Comparison of ENCODE assay signal across 10 mouse cellular contexts in genomic region chr16:91860471-91861125, GRCm38 (mm10).
DNase-seq lines count a peak whose midpoint lies in the region; ATAC-seq and TF ChIP-seq lines count a peak whose summit lies in the region.
"Had no signal": no experiment of that assay in that cellular context is flagged by ENCODE, and none has a peak within 500 bp of the region (broad histone marks: within the 10 kb centered on the region; RNA-seq: fewer than 3 reads in every experiment).

No protein-coding gene starts in this region.

- 75% methylated on average over 14 of the region's 14 CpGs for WGBS in forebrain, embryonic 14.5 days
- WGBS in forebrain, embryonic 11.5 days, result 75% methylated on average over 14 of the region's 14 CpGs
- 64% methylated on average over 14 of the region's 14 CpGs for WGBS in neural tube, embryonic 11.5 days
- 13% methylated on average over 14 of the region's 14 CpGs for WGBS in kidney, embryonic 15.5 days
- WGBS in stomach, postnatal 0 days, result 34% methylated on average over 14 of the region's 14 CpGs

- H3K9me3 ChIP-seq in forebrain, embryonic 14.5 days (replicated peaks; ENCODE audit: control insufficient read depth, low read length), result no peaks in the 10 kb centered on the region
- no peaks in the 10 kb centered on the region for H3K9me3 ChIP-seq in forebrain, embryonic 11.5 days (ENCODE audit: control insufficient read depth, low read length)
- H3K9me3 ChIP-seq in neural tube, embryonic 11.5 days (ENCODE audit: control insufficient read depth, low read length), result no peaks in the 10 kb centered on the region
- no peaks in the 10 kb centered on the region for H3K9me3 ChIP-seq in kidney, embryonic 15.5 days (replicated peaks)
- H3K9me3 ChIP-seq in stomach, postnatal 0 days (ENCODE audit: control insufficient read depth, low read length), result no peaks in the 10 kb centered on the region

- H3K36me3 ChIP-seq in forebrain, embryonic 14.5 days (ENCODE audit: control insufficient read depth, insufficient read depth, low read length), result peaks cover 76% of the 10 kb centered on the region
- peaks cover 6% of the 10 kb centered on the region; the same call in 1 of the 2 replicates for H3K36me3 ChIP-seq in forebrain, embryonic 11.5 days (ENCODE audit: control insufficient read depth, insufficient read depth, low read length)
- H3K36me3 ChIP-seq in neural tube, embryonic 11.5 days (ENCODE audit: control insufficient read depth, insufficient read depth, low read length), result peaks cover 9% of the 10 kb centered on the region; the same call in 1 of the 2 replicates
- peaks cover 53% of the 10 kb centered on the region for H3K36me3 ChIP-seq in kidney, embryonic 15.5 days
- H3K36me3 ChIP-seq in stomach, postnatal 0 days (ENCODE audit: control insufficient read depth, insufficient read depth, low read length), result peaks cover 12% of the 10 kb centered on the region

- TF ChIP-seq CTCF in stomach, postnatal 0 days (IDR thresholded peaks at IDR 0.05; ENCODE audit: low read depth), result no peak

- TF ChIP-seq EP300 in stomach, postnatal 0 days (optimal IDR thresholded peaks at IDR 0.05), result no peak

- H3K4me3 ChIP-seq in forebrain, embryonic 14.5 days (ENCODE audit: low read depth, low read length), result no peak overlapping the region
- H3K4me3 ChIP-seq in forebrain, embryonic 11.5 days (ENCODE audit: low read depth, low read length), result no peak overlapping the region
- H3K4me3 ChIP-seq in neural tube, embryonic 11.5 days (ENCODE audit: low read depth, low read length), result no peak overlapping the region
- no peak overlapping the region for H3K4me3 ChIP-seq in kidney, embryonic 15.5 days (replicated peaks)
- no peak overlapping the region for H3K4me3 ChIP-seq in stomach, postnatal 0 days (ENCODE audit: low read depth, low read length)

- H3K9ac ChIP-seq in forebrain, embryonic 14.5 days (ENCODE audit: low read length), result no peak overlapping the region
- H3K9ac ChIP-seq in forebrain, embryonic 11.5 days (ENCODE audit: low read length), result no peak overlapping the region
- H3K9ac ChIP-seq in neural tube, embryonic 11.5 days (ENCODE audit: low read length), result no peak overlapping the region
- peak overlapping the region; percentile 15; the same call in 1 of the 2 replicates for H3K9ac ChIP-seq in kidney, embryonic 15.5 days
- no peak overlapping the region for H3K9ac ChIP-seq in stomach, postnatal 0 days (ENCODE audit: low read length)

- no peak for ATAC-seq in forebrain, embryonic 14.5 days
- ATAC-seq in forebrain, embryonic 11.5 days (replicated peaks; ENCODE audit: low FRiP score), result no peak
- no peak for ATAC-seq in neural tube, embryonic 11.5 days (ENCODE audit: insufficient read depth, low FRiP score, low TSS enrichment)
- peak; percentile 70 for ATAC-seq in kidney, embryonic 15.5 days (replicated peaks; ENCODE audit: low FRiP score)
- peak; percentile 31; the same call in 1 of the 2 replicates for ATAC-seq in stomach, postnatal 0 days (ENCODE audit: low FRiP score, low TSS enrichment)
- no peak for ATAC-seq in erythroblast, adult 5-6 weeks (replicated peaks; ENCODE audit: low FRiP score, poor library complexity, severe bottlenecking)

- H3K27ac ChIP-seq in forebrain, embryonic 14.5 days (ENCODE audit: low read depth, low read length), result 0 out of 2 replicates have a peak overlapping the region, but pooled peaks have one; percentile 2
- no peak overlapping the region for H3K27ac ChIP-seq in forebrain, embryonic 11.5 days (ENCODE audit: low read depth, low read length)
- H3K27ac ChIP-seq in neural tube, embryonic 11.5 days (ENCODE audit: low read depth, low read length), result peak overlapping the region; percentile 15; the same call in 1 of the 2 replicates
- H3K27ac ChIP-seq in kidney, embryonic 15.5 days, result peak overlapping the region; percentile 83
- peak overlapping the region; percentile 49 for H3K27ac ChIP-seq in stomach, postnatal 0 days (replicated peaks)

- no peaks in the 10 kb centered on the region for H3K4me1 ChIP-seq in forebrain, embryonic 14.5 days (ENCODE audit: control insufficient read depth, insufficient read depth, low read length)
- H3K4me1 ChIP-seq in forebrain, embryonic 11.5 days (replicated peaks; ENCODE audit: control insufficient read depth, insufficient read depth, low read length), result no peaks in the 10 kb centered on the region
- peaks cover 3% of the 10 kb centered on the region; the same call in 1 of the 2 replicates for H3K4me1 ChIP-seq in neural tube, embryonic 11.5 days (ENCODE audit: control insufficient read depth, insufficient read depth, low read length)
- peaks cover 44% of the 10 kb centered on the region for H3K4me1 ChIP-seq in kidney, embryonic 15.5 days
- H3K4me1 ChIP-seq in stomach, postnatal 0 days (replicated peaks; ENCODE audit: control insufficient read depth, insufficient read depth), result peaks cover 6% of the 10 kb centered on the region; the same call in 1 of the 2 replicates

- no peak for DNase-seq in forebrain, embryonic 14.5 days (ENCODE audit: low spot score)
- no peak for DNase-seq in forebrain, embryonic 11.5 days (ENCODE audit: low spot score)
- DNase-seq in neural tube, embryonic 11.5 days (ENCODE audit: low spot score), result no peak
- no peak for DNase-seq in neural tube, embryonic 10.5 days (ENCODE audit: extremely low spot score, low spot score)
- DNase-seq in stomach, postnatal 0 days (ENCODE audit: low spot score), result no peak
- DNase-seq in frontal cortex, postnatal 14 days (ENCODE audit: low spot score in 2 of 2), result no peak
- DNase-seq: gastrocnemius, postnatal 10 days; lung, postnatal 36 days had no signal

- H3K4me2 ChIP-seq in forebrain, embryonic 14.5 days (ENCODE audit: low read length), result no peak overlapping the region
- H3K4me2 ChIP-seq in forebrain, embryonic 11.5 days (ENCODE audit: low read depth, low read length, severe bottlenecking), result no peak overlapping the region
- no peak overlapping the region for H3K4me2 ChIP-seq in neural tube, embryonic 11.5 days (ENCODE audit: low read depth)
- H3K4me2 ChIP-seq in kidney, embryonic 15.5 days, result peak overlapping the region; percentile 38
- 0 out of 2 replicates have a peak overlapping the region, but pooled peaks have one; percentile 8 for H3K4me2 ChIP-seq in stomach, postnatal 0 days (replicated peaks; ENCODE audit: low read depth)

- no peaks in the 10 kb centered on the region for H3K27me3 ChIP-seq in forebrain, embryonic 14.5 days (replicated peaks; ENCODE audit: control insufficient read depth, insufficient read depth, low read length)
- no peaks in the 10 kb centered on the region for H3K27me3 ChIP-seq in forebrain, embryonic 11.5 days (ENCODE audit: control insufficient read depth, insufficient read depth, low read length)
- H3K27me3 ChIP-seq in neural tube, embryonic 11.5 days (ENCODE audit: control insufficient read depth, insufficient read depth, low read length), result no peaks in the 10 kb centered on the region
- no peaks in the 10 kb centered on the region for H3K27me3 ChIP-seq in kidney, embryonic 15.5 days
- no peaks in the 10 kb centered on the region for H3K27me3 ChIP-seq in stomach, postnatal 0 days (ENCODE audit: control insufficient read depth, insufficient read depth, low read length)

Comparison
In these comparisons a context has a peak if more than half of its experiments do, and no peak if none do; other contexts are left out.
1. ATAC-seq: peak in kidney, embryonic 15.5 days (single experiment) and stomach, postnatal 0 days (single experiment); none in forebrain, embryonic 14.5 days (single experiment), forebrain, embryonic 11.5 days (single experiment), neural tube, embryonic 11.5 days (single experiment) and erythroblast, adult 5-6 weeks (single experiment).
2. H3K4me2 ChIP-seq: peak in kidney, embryonic 15.5 days (single experiment) and stomach, postnatal 0 days (single experiment); none in forebrain, embryonic 14.5 days (single experiment), forebrain, embryonic 11.5 days (single experiment) and neural tube, embryonic 11.5 days (single experiment).